Mouse (Mus musculus) layer of hippocampus, adult 9-11 months (tissue): ENCODE measurements around the gene Efcab14.

ENCODE experiments used
- DNase-seq: peaks from one replicate; pipeline ENCODE4 v3.0.0; 2022

The Efcab14 gene

DNA sequence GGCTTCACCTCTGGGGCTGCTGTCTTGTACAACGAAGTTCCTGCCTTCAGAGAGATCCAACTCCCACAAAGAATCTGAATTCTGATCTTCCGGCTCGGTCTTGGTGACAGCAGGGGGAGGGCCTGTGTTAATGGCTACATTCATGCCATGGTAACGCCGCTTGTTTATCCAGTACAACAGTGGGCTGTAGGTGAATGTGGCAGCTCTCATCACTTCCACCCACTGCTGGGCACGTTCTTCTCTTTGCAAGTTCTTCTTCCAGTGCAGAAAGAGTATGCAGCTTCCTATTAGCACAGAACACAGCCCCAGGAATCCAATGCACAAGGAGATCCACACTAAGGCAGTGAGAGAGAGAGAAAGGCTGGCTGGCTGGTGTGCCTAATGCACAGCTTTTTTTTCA, 42.7 kb downstream of the Efcab14 start:
- no peak for DNase-seq

DNA sequence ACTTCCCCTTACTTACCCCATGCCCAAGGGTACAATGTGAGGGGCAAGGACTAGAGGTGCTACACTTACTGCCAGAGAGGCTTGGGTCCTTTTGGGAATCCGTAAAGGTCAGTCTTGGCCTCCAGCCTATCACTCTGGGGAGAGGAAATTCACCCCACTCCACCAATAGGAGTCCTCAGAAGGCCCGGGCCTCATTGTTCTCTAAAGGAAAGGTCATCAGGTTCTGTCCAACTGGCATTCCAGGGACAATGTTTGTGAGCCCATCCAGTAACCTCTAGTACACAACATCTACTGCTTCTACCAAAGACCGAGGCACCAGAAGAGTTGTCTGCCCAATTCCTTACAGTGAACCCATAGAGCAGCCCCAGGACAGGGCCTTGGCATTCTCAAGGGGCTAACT, 43.4 kb downstream of the Efcab14 start, which contains the start of gene Tex38:
Tex38 (minus strand) TSS at position 101 of the 400 bp plus-strand sequence.
- no peak for DNase-seq

DNA sequence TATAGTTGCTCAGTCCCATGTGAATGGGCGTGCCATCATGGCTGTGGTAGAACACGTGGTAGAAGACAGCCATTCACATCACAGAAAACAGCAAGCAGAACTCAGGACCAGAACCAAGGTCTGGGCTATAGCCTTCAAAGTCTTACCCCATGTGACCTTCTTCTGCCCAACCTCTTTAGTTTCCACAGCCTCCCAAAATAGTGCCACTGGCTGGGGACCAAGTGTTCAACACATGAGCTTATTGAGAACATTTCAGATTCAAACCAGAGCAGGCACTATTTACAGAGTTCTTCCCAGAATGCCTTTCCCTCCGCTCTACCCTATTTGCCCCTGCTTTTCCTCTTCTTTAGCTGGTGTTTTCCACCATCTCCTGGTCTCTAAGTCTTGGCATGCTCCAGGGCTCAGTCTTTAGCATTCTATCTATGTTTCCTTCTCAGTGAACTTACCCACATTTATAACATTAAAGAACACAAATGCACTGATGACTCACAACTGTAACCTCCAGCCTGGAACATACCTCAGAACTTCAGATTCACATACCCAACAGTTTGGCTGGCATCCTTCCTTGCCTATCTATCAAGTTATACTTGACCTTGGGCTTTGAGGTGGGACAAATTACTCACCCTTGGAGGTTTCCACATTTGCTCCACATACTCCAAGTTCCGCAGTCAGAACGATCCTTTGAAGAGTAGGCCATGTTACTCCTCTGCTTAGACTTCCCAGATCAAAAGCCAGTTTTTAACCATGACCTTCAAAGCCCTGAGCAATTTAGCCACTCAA, 44.7 kb downstream of the Efcab14 start:
- DNase-seq = no peak

DNA sequence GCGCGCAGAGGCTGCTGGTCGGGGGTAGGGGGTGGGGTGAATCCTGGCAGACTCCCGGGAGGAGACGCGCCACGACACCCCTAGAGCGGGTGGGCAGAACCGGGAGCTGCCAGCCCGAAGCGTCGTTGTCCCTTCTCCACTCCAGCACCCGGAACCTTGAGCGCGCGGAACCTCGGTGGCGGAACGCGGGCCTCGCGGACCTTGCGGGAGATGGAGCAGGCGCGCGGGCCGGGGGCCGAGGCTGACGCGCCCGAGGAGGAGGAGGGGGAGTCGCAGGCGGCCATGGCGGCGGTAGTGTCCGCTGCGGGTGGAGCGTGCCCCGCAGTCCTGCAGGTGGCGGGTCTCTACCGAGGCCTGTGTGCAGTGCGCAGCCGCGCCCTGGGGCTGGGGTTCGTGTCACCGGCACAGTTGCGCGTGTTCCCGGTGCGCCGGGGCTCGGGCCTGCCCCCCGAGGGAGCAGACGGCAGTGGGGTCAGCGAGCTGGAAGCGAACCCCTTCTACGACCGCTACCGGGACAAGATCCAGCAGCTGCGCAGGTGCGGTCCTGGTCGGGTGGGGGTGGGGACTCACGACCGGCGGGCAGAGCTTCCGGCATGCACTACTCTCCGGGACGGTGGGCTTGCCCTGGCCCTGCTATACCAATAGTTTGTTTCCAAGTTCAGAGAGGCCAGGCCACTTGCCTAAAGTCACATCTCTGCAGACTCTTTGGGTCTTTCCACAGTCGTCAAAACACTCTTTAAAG, 47.4 kb downstream of the Efcab14 start, which contains the start of gene Atpaf1:
Atpaf1 (plus strand) TSS at position 44 of the 742 bp plus-strand sequence.
- DNase-seq = peak; percentile 76

DNA sequence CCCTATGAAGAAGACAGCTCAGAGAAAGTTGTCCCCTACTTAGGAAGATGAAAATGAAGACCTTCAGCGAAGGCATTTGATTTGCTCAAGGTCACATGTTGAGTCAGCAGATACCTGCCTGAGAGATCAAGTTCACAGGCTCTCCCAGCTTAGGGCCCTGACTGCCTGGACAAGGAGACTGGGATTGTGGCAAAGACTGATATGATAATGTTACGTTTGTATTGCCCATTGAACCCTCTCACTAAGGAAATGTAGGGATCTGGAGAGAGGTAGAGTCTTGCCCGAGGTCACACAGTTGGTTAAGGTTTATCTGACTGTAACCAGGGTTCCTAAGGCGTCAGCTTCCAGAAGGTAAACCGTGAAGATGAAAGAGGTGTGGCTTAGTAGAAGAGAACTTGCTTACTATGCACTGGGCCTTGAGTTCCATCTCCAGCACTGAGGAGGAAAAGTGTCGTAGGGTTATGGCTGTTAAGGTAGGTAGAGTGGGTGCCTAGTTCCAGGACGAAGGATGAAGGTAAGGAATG, 48.0 kb downstream of the Efcab14 start:
- no peak for DNase-seq

DNA sequence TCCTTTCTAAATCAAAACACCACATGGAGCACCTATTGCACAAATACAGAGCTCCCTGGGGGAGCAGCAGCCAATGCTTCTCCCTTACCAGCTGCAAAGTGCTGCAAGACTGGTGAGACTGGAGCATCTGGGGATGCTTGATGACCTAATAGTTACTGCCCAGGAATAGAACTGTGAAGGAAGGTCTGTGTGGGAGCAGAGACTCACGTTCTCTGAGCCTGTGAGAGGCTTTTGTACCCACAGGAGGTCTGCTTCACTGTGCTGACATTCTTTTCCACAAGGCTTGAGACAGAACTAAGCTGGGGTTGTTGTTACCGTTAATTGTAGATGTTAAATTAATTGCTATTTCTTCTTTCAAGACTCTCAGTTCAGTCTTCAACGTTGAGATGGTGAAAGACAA, 53.3 kb downstream of the Efcab14 start:
- DNase-seq = no peak

DNA sequence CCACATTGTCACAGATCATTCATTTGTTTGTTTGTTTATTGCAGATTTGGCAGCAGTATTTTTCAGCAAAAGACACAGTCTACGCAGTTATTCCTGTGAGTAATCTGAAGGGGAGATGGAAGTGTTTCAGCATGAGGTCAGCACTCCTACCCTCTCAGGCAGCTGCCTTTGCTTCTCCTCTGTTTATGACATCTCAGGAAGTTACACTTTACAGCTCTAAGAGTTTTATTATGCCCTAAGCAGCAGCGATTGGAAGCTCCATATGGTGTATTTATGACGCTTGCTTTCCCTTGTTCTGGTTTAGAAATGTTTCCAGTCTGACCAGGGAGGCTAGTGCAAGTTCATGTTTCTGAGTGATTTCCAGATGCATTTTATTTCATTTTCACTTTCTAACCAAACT, 57.8 kb downstream of the Efcab14 start:
- no peak for DNase-seq

DNA sequence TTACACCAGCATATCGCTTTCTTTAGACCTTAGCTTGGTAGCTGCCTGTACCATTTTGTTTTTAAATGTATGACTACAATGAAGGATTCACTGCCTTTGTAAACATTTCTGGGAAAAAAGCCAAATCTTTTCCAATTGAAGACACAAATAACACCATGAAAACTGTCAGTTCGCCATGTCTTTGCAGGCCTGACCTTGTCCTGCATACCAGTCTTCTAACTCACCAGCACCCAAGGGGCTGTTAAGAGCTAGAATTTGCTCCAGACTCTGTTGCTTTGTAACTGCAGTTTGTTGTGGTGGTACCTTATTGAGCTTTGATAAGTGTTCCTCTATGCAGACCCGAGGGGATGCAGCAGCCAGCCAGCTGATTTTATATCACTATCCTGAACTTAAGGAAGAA, 62.4 kb downstream of the Efcab14 start:
- DNase-seq = no peak

DNA sequence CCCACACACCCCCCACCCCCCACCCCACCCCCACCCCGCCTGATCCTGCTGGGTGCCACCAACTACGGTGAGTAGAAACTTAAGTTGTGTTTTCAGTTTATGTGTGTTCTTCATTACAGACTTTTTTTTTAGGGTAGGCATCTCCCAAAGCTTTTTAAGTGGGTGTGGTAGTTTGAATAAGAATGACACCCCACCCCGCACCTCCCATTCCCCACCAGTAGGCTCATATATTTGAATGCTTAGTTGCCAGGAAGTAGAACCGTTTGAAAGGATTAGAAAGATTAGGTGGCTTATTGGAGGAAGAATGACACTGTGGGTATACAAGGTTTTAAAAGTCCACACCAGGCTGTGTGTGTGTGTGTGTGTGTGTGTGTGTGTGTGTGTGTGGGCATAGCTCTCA, 74.8 kb downstream of the Efcab14 start:
- no peak for DNase-seq

DNA sequence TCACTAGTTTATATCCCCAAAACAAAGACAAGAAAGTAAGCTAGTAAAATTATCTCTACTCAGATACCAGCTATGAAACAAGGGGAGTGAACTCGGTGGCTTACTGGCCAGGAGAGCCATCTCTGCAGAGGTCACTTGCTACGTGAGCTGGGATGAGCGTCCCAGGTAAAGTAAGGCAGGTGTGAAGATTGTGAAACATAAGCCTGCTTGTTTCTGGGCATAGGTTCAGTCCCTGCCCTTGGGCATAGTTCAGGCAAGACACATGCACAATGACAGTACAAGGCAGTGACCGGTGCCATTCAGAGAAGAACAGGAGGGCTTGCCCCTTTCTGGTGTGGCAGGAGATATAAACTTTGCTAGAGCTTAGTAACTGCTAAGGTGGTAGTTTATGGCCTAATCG, 78.1 kb downstream of the Efcab14 start:
- DNase-seq = no peak

DNA sequence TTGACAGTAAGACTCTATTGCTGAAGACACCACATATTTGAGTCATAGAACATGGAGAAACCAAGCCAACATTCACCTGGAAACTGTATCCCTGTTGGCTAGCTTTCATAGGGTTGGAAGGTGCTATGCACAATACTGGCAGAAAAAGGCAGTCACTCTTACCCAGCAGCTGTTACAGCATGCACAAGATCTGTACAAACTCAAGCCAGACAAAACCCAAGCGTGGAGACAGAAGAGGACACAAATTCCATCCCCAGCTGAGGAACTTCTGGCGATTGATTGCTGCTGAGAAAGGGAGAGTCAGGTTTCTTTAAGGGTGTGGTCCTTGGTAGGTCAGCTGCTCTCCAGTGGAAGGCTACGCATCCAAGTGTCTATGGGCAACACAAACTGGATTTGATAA, 82.7 kb downstream of the Efcab14 start:
- no peak for DNase-seq

DNA sequence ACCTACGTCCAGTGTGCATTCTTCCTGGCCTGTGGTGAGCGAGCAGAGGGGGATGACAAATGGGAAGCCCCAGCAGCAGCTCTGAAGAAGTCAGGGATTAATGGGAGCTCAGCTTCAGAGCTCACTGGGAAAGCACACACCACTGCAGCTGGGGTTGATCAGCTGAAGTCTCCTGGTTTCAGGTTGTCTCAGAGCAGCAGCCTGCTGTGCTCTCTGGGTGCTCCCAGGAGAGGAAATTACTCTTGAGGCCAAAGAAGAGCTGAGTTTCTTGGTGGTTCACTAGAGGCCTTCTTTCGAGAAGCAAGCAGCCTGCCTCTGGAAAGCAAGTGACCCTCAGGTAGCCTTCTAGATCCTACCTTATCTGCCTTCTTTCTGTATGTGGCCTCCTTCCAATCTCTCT, 83.4 kb downstream of the Efcab14 start:
- no peak for DNase-seq

DNA sequence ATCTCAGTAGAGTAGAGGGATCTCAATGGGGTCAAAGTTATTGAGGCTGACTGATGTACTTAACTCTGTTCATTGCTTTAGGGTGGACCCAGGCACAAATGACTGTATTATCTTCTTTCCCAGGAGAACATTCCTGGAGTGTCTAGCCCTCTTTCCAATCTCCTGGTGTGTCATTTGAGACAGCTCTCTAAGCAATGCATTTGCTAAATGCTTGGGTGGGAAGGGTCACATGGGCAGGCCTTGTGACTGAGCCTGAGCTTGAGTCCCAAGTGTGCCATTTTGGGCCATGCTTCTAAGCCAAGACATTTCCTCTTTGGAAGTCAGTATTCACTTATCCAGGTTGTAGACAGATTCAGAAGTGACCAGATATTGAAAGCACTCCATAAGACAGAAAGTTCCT, 83.9 kb downstream of the Efcab14 start:
- DNase-seq = no peak

DNA sequence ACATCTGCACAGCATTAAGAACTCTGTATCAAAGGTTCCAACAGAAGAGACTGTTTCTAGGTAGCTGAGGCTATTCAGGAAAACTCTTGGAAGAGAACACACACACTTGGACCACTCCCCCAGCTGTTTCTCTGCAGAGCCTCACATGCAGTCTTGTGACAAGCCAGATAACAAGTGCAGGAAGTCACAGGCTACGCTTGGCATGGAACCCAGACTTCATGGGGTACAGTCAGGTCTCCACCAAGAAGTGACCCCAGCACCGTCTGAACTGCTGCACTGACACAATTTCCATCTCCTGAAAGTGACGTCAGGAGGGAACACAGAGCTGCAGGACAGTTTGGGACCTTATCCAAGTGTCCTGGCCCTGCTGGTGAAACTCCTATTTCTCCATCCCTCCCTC, 84.4 kb downstream of the Efcab14 start:
- no peak for DNase-seq

DNA sequence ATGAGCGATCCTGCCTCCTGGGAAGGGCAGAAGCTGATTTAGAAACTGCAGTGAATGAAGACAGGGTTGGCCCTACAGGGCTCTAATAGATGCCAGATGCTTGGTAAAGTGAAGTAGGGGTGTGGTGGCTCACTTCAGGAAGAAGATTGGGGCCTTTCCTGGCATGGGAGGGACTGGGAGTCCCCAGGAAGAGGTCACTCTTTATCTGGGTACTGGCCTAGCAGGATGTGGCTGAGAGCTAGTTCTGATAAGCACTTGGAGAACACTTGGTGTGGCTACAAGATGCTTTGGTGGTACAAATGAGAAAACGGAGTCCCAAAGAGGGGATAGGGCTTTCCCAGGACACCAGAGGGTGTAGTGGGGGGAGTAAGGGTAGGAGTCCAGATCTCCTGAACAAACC, 86.6 kb downstream of the Efcab14 start:
- DNase-seq = no peak

DNA sequence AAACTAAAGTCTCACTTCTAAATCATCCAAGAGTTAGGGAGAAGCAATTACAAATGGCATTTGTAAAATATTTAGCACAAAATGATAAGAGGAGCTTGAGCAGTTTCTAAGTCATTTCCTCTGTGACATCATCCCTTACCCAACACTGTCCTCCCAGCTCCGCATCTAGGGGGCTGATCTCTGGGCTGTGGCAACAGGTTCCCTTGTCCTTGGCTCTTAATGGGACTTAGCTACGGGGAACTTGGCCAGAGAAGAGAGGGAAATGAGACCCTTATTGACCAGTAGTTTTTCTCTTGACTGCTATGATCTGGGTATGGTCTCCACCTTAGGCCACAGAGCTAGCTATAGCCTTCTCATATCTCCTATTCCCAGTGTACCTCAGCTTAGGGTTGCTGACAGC, 87.7 kb downstream of the Efcab14 start:
- DNase-seq = no peak
